Mouse (Mus musculus): ENCODE results near the gene Trp53bp1. TPM values are rescaled to one million over a fixed set of nuclear protein-coding genes. Genes with fewer than 3 reads are reported as not detected.

Trp53bp1 gene
- polyA plus RNA-seq, 1 experiment from 2014 or later = 197 TPM

DNA sequence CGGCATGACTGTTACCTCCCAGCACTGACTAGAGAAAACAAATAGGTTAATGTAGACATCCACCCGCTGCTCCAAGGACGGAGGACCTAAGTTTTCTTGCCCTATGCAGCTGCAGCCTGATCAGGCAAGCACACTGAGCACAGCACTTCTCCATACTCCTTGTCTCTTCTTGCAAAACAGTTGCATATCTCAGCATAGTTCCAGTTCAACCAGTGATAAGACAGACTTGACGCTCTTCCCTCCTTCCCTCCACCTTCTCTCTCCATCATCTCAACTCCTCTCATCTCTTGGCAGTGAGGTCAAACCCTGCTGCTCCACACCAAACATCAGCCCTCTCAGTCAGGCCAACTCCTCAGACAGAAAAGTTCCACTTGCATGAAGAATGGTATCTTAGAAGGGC, 43.1 kb downstream of the Trp53bp1 start:
- H3K4me1 ChIP-seq = peaks cover 13% of the 10 kb centered on the region
- no peak for ATAC-seq (replicated peaks)
- H3K4me3 ChIP-seq = no peak overlapping the region
- peaks cover 81% of the 10 kb centered on the region for H3K36me3 ChIP-seq
- no peak overlapping the region for H3K9ac ChIP-seq (replicated peaks)
- no peaks in the 10 kb centered on the region for H3K9me3 ChIP-seq
- H3K4me2 ChIP-seq (replicated peaks) = no peak overlapping the region
- no peak overlapping the region for H3K27ac ChIP-seq (replicated peaks)
- no peaks in the 10 kb centered on the region for H3K27me3 ChIP-seq
- WGBS = 90% methylated on average over 4 of the region's 4 CpGs

DNA sequence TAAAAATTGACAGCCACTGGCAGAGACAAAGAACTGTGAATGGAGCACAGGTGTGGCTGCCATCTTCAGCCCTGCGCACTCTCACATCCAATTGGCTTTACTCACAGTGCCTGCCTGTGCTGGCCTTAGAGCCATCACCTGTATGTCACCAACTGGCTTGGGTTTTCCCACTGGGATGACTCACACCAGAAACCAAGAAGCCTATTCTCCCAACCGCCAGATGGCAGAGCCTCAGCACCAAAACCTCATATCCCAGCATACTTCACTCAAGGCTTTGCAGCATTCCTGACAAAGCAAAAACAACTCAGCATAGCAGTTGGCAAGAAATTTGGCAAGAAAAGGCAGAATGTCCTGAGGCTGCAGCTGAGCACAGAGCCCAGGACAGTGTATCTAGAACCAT, 48.2 kb downstream of the Trp53bp1 start:
- Histone ChIP-seq H3K4me2 (replicated peaks) (no peak overlapping the region), H3K36me3 (peaks cover 77% of the 10 kb centered on the region), H3K9ac (replicated peaks) (no peak overlapping the region), H3K4me1 (peaks cover 9% of the 10 kb centered on the region), H3K27me3 (no peaks in the 10 kb centered on the region), H3K9me3 (no peaks in the 10 kb centered on the region), H3K27ac (replicated peaks) (peak overlapping the region; percentile 67), H3K4me3 (no peak overlapping the region)
- 65% methylated on average over 2 of the region's 2 CpGs for WGBS
- 0 out of 2 replicates have a peak, but pooled peaks have one; percentile 26 for ATAC-seq (replicated peaks)

DNA sequence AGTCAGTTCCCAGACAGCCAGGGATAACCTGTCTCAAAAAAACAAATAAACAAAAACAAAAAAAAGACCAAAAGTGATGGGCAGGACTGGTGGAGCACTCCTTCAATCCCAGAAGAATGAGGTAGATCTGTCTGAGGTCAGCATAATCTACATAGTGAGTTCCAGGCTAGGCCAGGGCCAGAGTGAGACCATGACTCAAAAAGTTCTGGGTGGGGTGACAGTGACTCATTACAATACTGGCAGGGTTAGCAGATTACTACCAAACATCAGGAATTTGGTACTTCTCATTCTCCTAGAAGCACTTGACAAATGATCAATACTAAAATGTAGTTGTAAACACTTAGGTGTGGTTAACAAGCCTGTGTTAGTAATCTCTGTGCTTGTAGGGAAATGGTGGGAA, 51.2 kb downstream of the Trp53bp1 start:
- Histone ChIP-seq H3K36me3 (peaks cover 69% of the 10 kb centered on the region), H3K9me3 (no peaks in the 10 kb centered on the region), H3K4me2 (replicated peaks) (no peak overlapping the region), H3K4me1 (peaks cover 9% of the 10 kb centered on the region), H3K27me3 (no peaks in the 10 kb centered on the region), H3K4me3 (no peak overlapping the region), H3K9ac (replicated peaks) (no peak overlapping the region), H3K27ac (replicated peaks) (no peak overlapping the region)
- ATAC-seq (replicated peaks) = no peak

DNA sequence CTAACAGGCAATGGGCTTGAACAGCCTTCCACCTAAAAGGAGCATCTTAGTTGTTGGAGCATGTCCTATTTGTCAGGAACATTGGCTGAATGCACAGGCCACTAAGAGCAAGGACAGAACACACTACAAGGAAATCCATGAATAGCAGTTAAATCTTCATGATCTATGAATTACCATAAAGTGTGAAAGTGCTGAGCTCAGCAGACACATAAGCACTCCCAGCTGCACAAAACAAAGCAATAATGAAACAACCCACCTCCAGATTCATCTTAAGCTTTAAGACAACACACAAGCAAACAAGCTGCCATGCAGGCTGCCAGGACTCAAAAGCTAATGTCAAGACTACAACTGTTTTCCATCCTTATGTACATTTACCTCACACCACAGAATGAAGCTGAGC, 52.0 kb downstream of the Trp53bp1 start:
- no peaks in the 10 kb centered on the region for H3K27me3 ChIP-seq
- no peak overlapping the region for H3K4me3 ChIP-seq
- H3K9ac ChIP-seq (replicated peaks) = no peak overlapping the region
- H3K27ac ChIP-seq (replicated peaks) = no peak overlapping the region
- H3K4me1 ChIP-seq = peaks cover 9% of the 10 kb centered on the region
- H3K9me3 ChIP-seq = no peaks in the 10 kb centered on the region
- ATAC-seq (replicated peaks) = no peak
- H3K4me2 ChIP-seq (replicated peaks) = no peak overlapping the region
- H3K36me3 ChIP-seq = peaks cover 75% of the 10 kb centered on the region

DNA sequence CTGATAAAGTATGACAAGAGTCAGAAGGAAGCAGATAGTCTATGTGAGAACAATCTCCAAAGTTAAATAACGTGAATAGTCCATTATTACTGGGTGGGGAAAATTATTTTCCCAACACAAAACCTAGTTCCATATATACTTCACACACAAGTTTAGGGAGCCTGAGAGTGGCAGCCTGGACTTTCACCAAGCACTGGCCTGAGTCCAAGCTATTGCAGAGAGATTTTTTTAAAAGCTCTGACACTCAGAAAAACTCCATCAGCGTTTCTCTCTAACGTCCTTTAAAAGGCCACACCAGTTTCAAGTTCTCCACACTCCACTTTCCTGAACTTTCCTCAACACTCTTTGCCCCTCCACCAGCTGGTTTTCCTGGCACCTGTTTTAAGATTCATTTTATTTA, 56.7 kb downstream of the Trp53bp1 start:
- Histone ChIP-seq H3K4me3 (no peak overlapping the region), H3K27me3 (no peaks in the 10 kb centered on the region), H3K36me3 (peaks cover 78% of the 10 kb centered on the region), H3K4me2 (replicated peaks) (no peak overlapping the region), H3K4me1 (no peaks in the 10 kb centered on the region), H3K9me3 (no peaks in the 10 kb centered on the region), H3K27ac (replicated peaks) (no peak overlapping the region), H3K9ac (replicated peaks) (no peak overlapping the region)
- ATAC-seq (replicated peaks) = no peak
- WGBS = 76% methylated on average over 3 of the region's 3 CpGs

DNA sequence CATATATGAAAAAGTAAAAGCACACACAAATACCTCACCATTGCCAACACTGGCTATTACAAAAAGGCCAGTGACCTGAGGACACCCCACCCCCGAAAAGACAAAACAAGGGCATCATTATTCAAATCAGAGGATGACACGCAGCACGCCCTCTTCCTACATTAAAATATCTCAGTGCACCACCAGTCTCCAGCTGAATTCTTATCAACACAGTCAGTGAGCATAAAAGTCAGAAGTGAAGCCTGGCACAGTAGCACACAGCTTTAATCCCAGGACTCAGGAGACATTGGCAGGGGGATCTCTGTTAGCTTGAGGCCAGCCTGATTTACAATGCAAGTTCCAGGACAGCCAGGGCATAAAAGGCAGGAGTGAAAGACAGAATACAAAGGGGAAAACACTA, 64.7 kb downstream of the Trp53bp1 start:
- WGBS = 98% methylated on average over 3 of the region's 3 CpGs
- Histone ChIP-seq H3K27me3 (no peaks in the 10 kb centered on the region), H3K4me2 (replicated peaks) (no peak overlapping the region), H3K4me3 (no peak overlapping the region), H3K36me3 (peaks cover 95% of the 10 kb centered on the region), H3K9me3 (no peaks in the 10 kb centered on the region), H3K27ac (replicated peaks) (no peak overlapping the region), H3K4me1 (no peaks in the 10 kb centered on the region), H3K9ac (replicated peaks) (no peak overlapping the region)
- ATAC-seq (replicated peaks) = no peak

DNA sequence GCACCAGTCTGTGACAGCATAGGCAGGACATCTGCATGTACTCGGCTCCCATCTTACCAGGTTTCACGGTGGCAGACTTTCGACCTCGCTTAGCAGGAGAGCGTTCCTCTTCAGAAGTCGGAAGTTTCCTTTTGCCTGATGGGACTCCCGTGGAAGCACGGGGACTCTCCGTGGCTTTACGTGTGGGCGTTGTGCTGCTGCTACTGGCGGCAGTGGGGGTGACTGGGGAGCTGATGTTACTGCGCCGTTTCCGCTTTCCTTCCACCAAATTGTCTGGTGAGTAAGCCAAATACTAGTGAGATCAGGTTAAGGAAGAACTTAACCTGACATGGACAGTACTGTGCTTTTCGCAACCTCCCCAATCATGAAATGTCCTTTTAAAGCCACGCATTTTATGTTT, 66.9 kb downstream of the Trp53bp1 start:
- no peak for ATAC-seq (replicated peaks)

DNA sequence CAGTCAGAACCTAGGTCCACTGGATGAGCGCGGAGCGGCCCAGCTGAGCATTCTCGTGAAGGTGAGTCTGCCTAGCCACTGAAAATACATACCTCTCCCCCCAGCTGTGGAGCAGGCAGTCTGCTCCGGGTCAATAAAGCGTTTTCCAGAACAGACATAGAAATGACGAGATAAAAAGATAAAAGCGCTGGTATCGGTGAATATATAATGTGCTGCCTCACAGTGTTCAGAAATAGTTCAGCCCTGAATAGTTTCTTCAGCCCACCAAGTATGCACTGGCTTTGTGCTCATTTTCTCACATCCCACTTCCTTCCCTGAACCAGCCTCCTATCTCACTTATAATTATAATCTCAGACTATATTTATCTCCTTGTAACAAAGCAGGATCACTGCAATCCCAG, 75.7 kb downstream of the Trp53bp1 start:
- no peaks in the 10 kb centered on the region for H3K27me3 ChIP-seq

More for the DNA sequence above, 66.9 kb downstream of the Trp53bp1 start:
- H3K4me2 ChIP-seq (replicated peaks) = no peak overlapping the region
- peaks cover 97% of the 10 kb centered on the region for H3K36me3 ChIP-seq
- H3K9ac ChIP-seq (replicated peaks) = no peak overlapping the region
- no peak overlapping the region for H3K27ac ChIP-seq (replicated peaks)
- H3K4me1 ChIP-seq = no peaks in the 10 kb centered on the region
- 93% methylated on average over 17 of the region's 17 CpGs for WGBS
- H3K27me3 ChIP-seq = no peaks in the 10 kb centered on the region
- H3K9me3 ChIP-seq = no peaks in the 10 kb centered on the region
- no peak overlapping the region for H3K4me3 ChIP-seq

DNA sequence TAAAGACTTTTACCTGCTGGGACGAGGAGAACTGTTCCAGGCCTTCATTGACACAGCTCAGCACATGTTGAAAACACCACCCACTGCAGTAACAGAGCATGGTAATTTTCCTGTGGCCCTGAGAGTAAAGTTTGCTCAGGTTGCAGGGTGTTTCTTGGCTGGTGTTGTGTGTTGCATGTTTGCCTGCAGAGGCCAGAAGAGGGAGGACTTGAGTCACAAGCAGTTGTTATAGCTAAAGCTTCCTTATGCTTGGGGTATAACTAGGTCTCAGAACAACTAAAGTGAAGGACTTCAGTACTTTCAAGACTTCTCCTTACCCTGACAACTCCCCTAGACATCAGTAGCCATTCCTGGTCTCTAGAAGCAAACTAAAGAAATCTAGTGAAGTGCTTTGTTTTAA, 82.7 kb downstream of the Trp53bp1 start:
- Histone ChIP-seq H3K27ac (replicated peaks) (no peak overlapping the region), H3K27me3 (no peaks in the 10 kb centered on the region), H3K4me1 (no peaks in the 10 kb centered on the region), H3K4me3 (no peak overlapping the region), H3K36me3 (peaks cover 90% of the 10 kb centered on the region), H3K4me2 (replicated peaks) (no peak overlapping the region), H3K9me3 (no peaks in the 10 kb centered on the region), H3K9ac (replicated peaks) (no peak overlapping the region)
- no peak for ATAC-seq (replicated peaks)
- 77% methylated on average over 1 of the region's 1 CpGs for WGBS

More for the DNA sequence above, 75.7 kb downstream of the Trp53bp1 start:
- Histone ChIP-seq H3K4me2 (replicated peaks) (no peak overlapping the region), H3K4me1 (no peaks in the 10 kb centered on the region), H3K9me3 (no peaks in the 10 kb centered on the region), H3K27ac (replicated peaks) (no peak overlapping the region), H3K9ac (replicated peaks) (no peak overlapping the region), H3K36me3 (peaks cover 98% of the 10 kb centered on the region), H3K4me3 (no peak overlapping the region)
- no peak for ATAC-seq (replicated peaks)
- WGBS = 87% methylated on average over 9 of the region's 9 CpGs

DNA sequence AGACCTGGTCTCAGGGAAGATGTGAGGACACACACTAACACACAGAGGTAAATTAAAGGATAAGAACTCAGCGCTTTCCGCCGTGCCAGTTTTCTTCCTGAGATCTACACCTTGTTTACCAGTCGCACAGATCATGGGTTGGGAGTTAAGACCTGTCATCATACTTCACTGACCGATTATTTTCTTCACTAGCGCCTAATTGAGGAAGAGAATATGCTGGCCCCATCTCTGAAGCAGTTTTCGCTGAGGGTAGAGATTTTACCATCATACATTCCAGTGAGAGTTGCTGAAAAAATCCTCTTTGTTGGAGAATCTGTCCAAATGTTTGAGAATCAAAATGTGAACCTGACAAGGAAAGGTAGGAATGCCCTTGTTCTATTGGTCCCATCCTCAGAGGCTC, 87.1 kb downstream of the Trp53bp1 start:
- Histone ChIP-seq H3K27ac (replicated peaks) (no peak overlapping the region), H3K4me2 (replicated peaks) (no peak overlapping the region), H3K4me1 (no peaks in the 10 kb centered on the region), H3K27me3 (no peaks in the 10 kb centered on the region), H3K9me3 (no peaks in the 10 kb centered on the region), H3K36me3 (peaks cover 74% of the 10 kb centered on the region), H3K4me3 (no peak overlapping the region), H3K9ac (replicated peaks) (no peak overlapping the region)
- no peak for ATAC-seq (replicated peaks)
- 95% methylated on average over 7 of the region's 7 CpGs for WGBS

DNA sequence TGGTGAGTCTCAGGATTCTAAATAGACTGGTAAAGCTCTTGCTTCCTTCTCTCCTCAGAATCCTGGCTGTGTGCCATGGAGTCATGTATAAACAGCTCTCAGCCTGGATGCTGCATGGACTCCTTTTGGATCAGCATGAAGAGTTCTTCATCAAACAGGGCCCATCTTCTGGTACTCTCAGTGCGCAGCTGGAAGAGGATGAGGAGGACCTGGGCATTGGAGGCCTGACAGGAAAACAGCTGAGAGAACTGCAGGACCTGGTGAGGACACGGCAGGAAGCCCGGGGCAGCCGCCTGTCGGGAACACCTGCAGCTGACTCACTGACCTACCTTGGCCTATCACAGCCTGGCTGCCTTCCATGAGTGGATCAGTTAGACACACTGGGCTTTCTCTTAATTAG, 87.8 kb downstream of the Trp53bp1 start:
- no peak overlapping the region for H3K9ac ChIP-seq (replicated peaks)
- no peak overlapping the region for H3K4me2 ChIP-seq (replicated peaks)
- no peaks in the 10 kb centered on the region for H3K27me3 ChIP-seq
- H3K27ac ChIP-seq (replicated peaks) = no peak overlapping the region
- ATAC-seq (replicated peaks) = no peak
- 92% methylated on average over 5 of the region's 5 CpGs for whole genome bisulfite sequencing
- H3K9me3 ChIP-seq = no peaks in the 10 kb centered on the region
- H3K36me3 ChIP-seq = peaks cover 74% of the 10 kb centered on the region
- no peaks in the 10 kb centered on the region for H3K4me1 ChIP-seq
- no peak overlapping the region for H3K4me3 ChIP-seq

DNA sequence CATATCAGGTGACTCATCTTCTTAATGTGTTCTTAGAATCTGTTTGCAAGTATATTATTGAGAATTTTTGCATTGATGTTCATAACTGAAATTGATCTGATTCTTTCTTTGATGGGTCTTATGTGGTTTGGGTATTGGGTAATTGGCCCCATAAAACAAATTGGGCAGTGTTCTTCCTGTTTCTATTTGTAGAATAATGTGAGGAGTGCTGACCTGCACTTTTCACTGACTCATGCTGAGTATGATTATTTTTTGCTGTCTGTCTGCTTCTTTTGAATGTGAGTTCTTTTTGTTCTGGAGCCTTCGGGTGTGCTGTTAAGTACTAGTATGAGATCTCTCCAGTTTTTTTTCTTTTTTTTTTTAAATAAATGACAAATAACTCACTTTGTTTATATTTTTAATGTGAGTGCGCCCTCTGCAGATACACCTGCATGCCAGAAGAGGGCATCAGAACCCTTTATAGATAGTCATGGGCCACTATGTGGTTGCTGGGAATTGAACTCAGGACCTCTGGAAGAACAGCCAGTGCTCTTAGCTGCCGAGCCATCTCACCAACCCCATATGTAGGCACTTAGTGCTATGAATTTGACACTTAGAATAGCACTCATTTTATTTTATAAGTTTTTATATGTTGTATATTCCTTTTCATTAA, 92.3 kb downstream of the Trp53bp1 start:
- peaks cover 81% of the 10 kb centered on the region for H3K36me3 ChIP-seq
- H3K9ac ChIP-seq (replicated peaks) = no peak overlapping the region
- no peaks in the 10 kb centered on the region for H3K27me3 ChIP-seq
- no peaks in the 10 kb centered on the region for H3K4me1 ChIP-seq
- ATAC-seq (replicated peaks) = no peak
- no peak overlapping the region for H3K27ac ChIP-seq (replicated peaks)
- 93% methylated on average over 3 of the region's 3 CpGs for WGBS
- no peak overlapping the region for H3K4me3 ChIP-seq
- H3K9me3 ChIP-seq = no peaks in the 10 kb centered on the region
- no peak overlapping the region for H3K4me2 ChIP-seq (replicated peaks)
